Mouse (Mus musculus) limb, embryonic 14.5 days (tissue): ENCODE data around the gene Map4k4. TPM values are rescaled to one million over a fixed set of nuclear protein-coding genes. Genes with fewer than 3 reads are reported as not detected.
A peak's percentile ranks its signal among the peaks of the same experiment; 100 is the strongest.

Source experiments
- ATAC-seq: fragments of 200-750 bp; cut with Nextera tagmentation; 2 replicates; pipeline ENCODE4 v1.8.0; 2017; ENCODE audit warnings: low read depth, moderate number of reproducible peaks, moderate TSS enrichment; ENCODE audit not compliant: low FRiP score
- DNase-seq: peaks from one replicate; pipeline ENCODE4 v3.0.0-alpha.2; 2015; ENCODE audit warnings: low spot score
- H3K27ac ChIP-seq: fragments of 300-500 bp; sonication (generic); replicated peaks from 2 replicates; pipeline ENCODE4 v1.5.1; 2014; ENCODE audit warnings: low read depth, mild to moderate bottlenecking, low read length, moderate library complexity, mixed read lengths
- H3K27me3 ChIP-seq: fragments of 300-500 bp; sonication (generic); 2 replicates; pipeline ENCODE4 v1.6.1; 2014; ENCODE audit warnings: low read length, mixed read lengths; ENCODE audit not compliant: control insufficient read depth, insufficient read depth
- H3K36me3 ChIP-seq: fragments of 300-500 bp; sonication (generic); 2 replicates; pipeline ENCODE4 v1.6.1; 2014; ENCODE audit warnings: mild to moderate bottlenecking, low read length, moderate library complexity, mixed read lengths; ENCODE audit not compliant: control insufficient read depth, insufficient read depth
- H3K4me1 ChIP-seq: fragments of 300-500 bp; sonication (generic); 2 replicates; pipeline ENCODE4 v1.6.1; 2014; ENCODE audit warnings: antibody characterized with exemption, low read length, mixed read lengths; ENCODE audit not compliant: control insufficient read depth, insufficient read depth
- H3K4me2 ChIP-seq: fragments of 300-500 bp; sonication (generic); replicated peaks from 2 replicates; pipeline ENCODE4 v1.6.1; 2014; ENCODE audit warnings: low read depth, mild to moderate bottlenecking, low read length, moderate library complexity; ENCODE audit not compliant: severe bottlenecking
- H3K4me3 ChIP-seq: fragments of 300-500 bp; sonication (generic); replicated peaks from 2 replicates; pipeline ENCODE4 v1.5.1; 2014; ENCODE audit warnings: low read length
- H3K9ac ChIP-seq: fragments of 300-500 bp; sonication (generic); 2 replicates; pipeline ENCODE4 v1.6.1; 2014; ENCODE audit warnings: mild to moderate bottlenecking, low read depth, low read length, moderate library complexity; ENCODE audit not compliant: severe bottlenecking
- H3K9me3 ChIP-seq: fragments of 300-500 bp; sonication (generic); 2 replicates; pipeline ENCODE4 v1.6.1; 2016; ENCODE audit warnings: low read length; ENCODE audit not compliant: control insufficient read depth
- POLR2A ChIP-seq: fragments of 200-500 bp; IDR thresholded peaks from 2 replicates; pipeline ENCODE4 v1.8.0; 2012; ENCODE audit warnings: inconsistent platforms, mild to moderate bottlenecking, moderate library complexity, borderline replicate concordance; ENCODE audit not compliant: insufficient read depth, insufficient read length; ENCODE audit errors: extremely low read depth
- WGBS: fragments of 180-500 bp; shearing (Covaris S2); extraction: QIAGEN DNeasy Blood & Tissue Kit; methylation state at CpG from one replicate; pipeline ENCODE4 v1.1.7; 2014; 5-methylcytosine and 5-hydroxymethylcytosine counted together
- polyA plus RNA-seq, 2 experiments: library from polyadenylated mRNA; depleted of rRNA in 1 of 2; stranded (reverse) in 1 of 2; unstranded in 1 of 2; fragments of >200 nt; fragmentation: Nextera tagmentation in 1 of 2; extraction: Ambion mirVana in 1 of 2; gene quantifications; 2 replicates each; pipeline versions ENCODE4 v1.2.1 to v1.2.3; 2012 to 2014

The Map4k4 gene
- polyA plus RNA-seq, 2 experiments: 40.4 to 221 TPM

GRCm38 (mm10) chr1:39962840-39963239, 62.1 kb downstream of the Map4k4 start:
- Histone ChIP-seq H3K4me2 (no peak overlapping the region), H3K27me3 (no peaks in the 10 kb centered on the region), H3K36me3 (peaks cover 23% of the 10 kb centered on the region; the same call in 1 of the 2 replicates), H3K27ac (peak overlapping the region; percentile 56), H3K4me3 (no peak overlapping the region), H3K9me3 (no peaks in the 10 kb centered on the region), H3K9ac (no peak overlapping the region), H3K4me1 (peaks cover 16% of the 10 kb centered on the region)
- 73% methylated on average over 8 of the region's 8 CpGs for WGBS
- ATAC-seq (peak; percentile 24; the same call in 1 of the 2 replicates), DNase-seq (peak; percentile 62)
- TF ChIP-seq POLR2A: no peak

- DNase-seq (no peak), ATAC-seq (no peak)
- Histone ChIP-seq H3K4me2 (no peak overlapping the region), H3K4me1 (peaks cover 16% of the 10 kb centered on the region), H3K4me3 (no peak overlapping the region), H3K9ac (no peak overlapping the region), H3K27ac (no peak overlapping the region), H3K27me3 (no peaks in the 10 kb centered on the region), H3K36me3 (peaks cover 23% of the 10 kb centered on the region; the same call in 1 of the 2 replicates), H3K9me3 (no peaks in the 10 kb centered on the region)
- WGBS: 75% methylated on average over 3 of the region's 3 CpGs
- TF ChIP-seq POLR2A: no peak
Measured at GRCm38 (mm10) chr1:39963821-39964220, 63.1 kb downstream of the Map4k4 start.

- no peaks in the 10 kb centered on the region for H3K9me3 ChIP-seq
- H3K4me2 ChIP-seq: no peak overlapping the region
- TF ChIP-seq POLR2A: no peak
- DNase-seq: no peak
- WGBS: 87% methylated on average over 2 of the region's 2 CpGs
- peaks cover 21% of the 10 kb centered on the region for H3K4me1 ChIP-seq
- peaks cover 23% of the 10 kb centered on the region; the same call in 1 of the 2 replicates for H3K36me3 ChIP-seq
- H3K27ac ChIP-seq: no peak overlapping the region
- no peaks in the 10 kb centered on the region for H3K27me3 ChIP-seq
- no peak overlapping the region for H3K9ac ChIP-seq
- no peak for ATAC-seq
- H3K4me3 ChIP-seq: no peak overlapping the region
Measured at GRCm38 (mm10) chr1:39964427-39964826, 63.7 kb downstream of the Map4k4 start.

GRCm38 (mm10) chr1:39965461-39965860, 64.7 kb downstream of the Map4k4 start:
- H3K9me3 ChIP-seq: no peaks in the 10 kb centered on the region
- DNase-seq (no peak), ATAC-seq (no peak)
- TF ChIP-seq POLR2A: no peak
- H3K27me3 ChIP-seq: no peaks in the 10 kb centered on the region
- 66% methylated on average over 3 of the region's 3 CpGs for WGBS
- H3K27ac ChIP-seq: no peak overlapping the region
- H3K9ac ChIP-seq: no peak overlapping the region
- H3K4me2 ChIP-seq: no peak overlapping the region
- peaks cover 28% of the 10 kb centered on the region; the same call in 1 of the 2 replicates for H3K36me3 ChIP-seq
- H3K4me3 ChIP-seq: no peak overlapping the region
- H3K4me1 ChIP-seq: peaks cover 27% of the 10 kb centered on the region

- Histone ChIP-seq H3K27ac (no peak overlapping the region), H3K9ac (no peak overlapping the region), H3K9me3 (no peaks in the 10 kb centered on the region), H3K4me2 (no peak overlapping the region), H3K27me3 (no peaks in the 10 kb centered on the region), H3K36me3 (peaks cover 13% of the 10 kb centered on the region), H3K4me1 (peaks cover 11% of the 10 kb centered on the region; the same call in 1 of the 2 replicates), H3K4me3 (no peak overlapping the region)
- TF ChIP-seq POLR2A: no peak
- WGBS: 54% methylated on average over 7 of the region's 7 CpGs
- DNase-seq (no peak), ATAC-seq (no peak)
Measured at GRCm38 (mm10) chr1:39968999-39969398, 68.3 kb downstream of the Map4k4 start.
